Comparison of ENCODE assay signal across 16 mouse cellular contexts in genomic region chr5:33056126-33056765, GRCm38 (mm10). TPM values are rescaled to one million over a fixed set of nuclear protein-coding genes. Genes with fewer than 3 reads are reported as not detected.
"Had no signal": no experiment of that assay in that cellular context is flagged by ENCODE, and none has a peak within 500 bp of the region (broad histone marks: within the 10 kb centered on the region; RNA-seq: fewer than 3 reads in every experiment).

No protein-coding gene starts in this region.

- H3K9ac ChIP-seq: intestine, embryonic 15.5 days; limb, embryonic 12.5 days; liver, embryonic 15.5 days; midbrain, embryonic 13.5 days; stomach, embryonic 15.5 days had no signal

- H3K4me3 ChIP-seq: intestine, embryonic 15.5 days; limb, embryonic 12.5 days; liver, embryonic 15.5 days; midbrain, embryonic 13.5 days; stomach, embryonic 15.5 days had no signal

- H3K27me3 ChIP-seq: intestine, embryonic 15.5 days; liver, embryonic 15.5 days; midbrain, embryonic 13.5 days; stomach, embryonic 15.5 days had no signal

- H3K9me3 ChIP-seq: intestine, embryonic 15.5 days; limb, embryonic 12.5 days; liver, embryonic 15.5 days; midbrain, embryonic 13.5 days; stomach, embryonic 15.5 days had no signal

- H3K36me3 ChIP-seq: intestine, embryonic 15.5 days; limb, embryonic 12.5 days; liver, embryonic 15.5 days; midbrain, embryonic 13.5 days; stomach, embryonic 15.5 days had no signal

- H3K27ac ChIP-seq: intestine, embryonic 15.5 days; limb, embryonic 12.5 days; liver, embryonic 15.5 days; midbrain, embryonic 13.5 days; stomach, embryonic 15.5 days had no signal

- H3K4me2 ChIP-seq: intestine, embryonic 15.5 days; limb, embryonic 12.5 days; liver, embryonic 15.5 days; midbrain, embryonic 13.5 days; stomach, embryonic 15.5 days had no signal

- H3K4me1 ChIP-seq: intestine, embryonic 15.5 days; limb, embryonic 12.5 days; liver, embryonic 15.5 days; midbrain, embryonic 13.5 days; stomach, embryonic 15.5 days had no signal

- ATAC-seq: intestine, embryonic 15.5 days; lung, postnatal 0 days; midbrain, embryonic 13.5 days had no signal

- DNase-seq: layer of hippocampus, postnatal 36 days; liver; lung, adult 2 months; lung, postnatal 36 days; right cerebral cortex, postnatal 4 days; thymus, adult 2 months; thymus, postnatal 36 days had no signal

RNA-seq across cellular contexts. Expression of gene Slc5a1, which starts 47.8 kb away (rescaled TPM):
- total RNA-seq: left cerebral cortex, adult 8-10 months; megakaryocyte progenitor cell, adult 5-6 weeks had no signal
- polyA plus RNA-seq: limb, embryonic 12.5 days; midbrain, embryonic 13.5 days; neural tube, embryonic 14.5 days had no signal
